Mouse (Mus musculus): ENCODE measurements around the gene Mitf. TPM values are rescaled to one million over a fixed set of nuclear protein-coding genes. Genes with fewer than 3 reads are reported as not detected.

The Mitf gene
- total RNA-seq, 2 experiments from 2014 or later = 6.5 to 6.9 TPM

DNA sequence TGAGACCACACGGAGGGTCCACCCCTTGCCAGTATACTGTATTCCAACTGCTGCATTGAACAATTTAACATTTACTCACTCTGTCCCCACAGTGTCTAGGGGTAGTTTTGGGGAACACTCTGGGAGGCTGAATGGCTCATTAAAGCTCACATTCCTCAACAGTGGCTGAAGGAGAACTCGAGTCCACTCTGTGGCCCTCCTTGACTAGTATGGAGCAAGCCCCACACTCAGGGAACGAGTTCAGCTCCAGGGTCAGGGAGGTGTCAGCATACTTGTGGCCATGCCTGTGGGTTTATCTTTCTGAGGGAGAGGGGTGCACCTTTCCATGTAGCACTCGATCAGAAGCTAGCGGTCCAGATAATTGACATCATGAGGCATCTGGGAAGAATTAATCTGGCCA, 130.3 kb downstream of the Mitf start:
- no peak for DNase-seq (ENCODE audit: extremely low spot score in 1 of 2, low spot score in 1 of 2)

- no peak for DNase-seq (ENCODE audit: extremely low spot score in 1 of 2, low spot score in 1 of 2)
Observed at GRCm38 (mm10) chr6:97937897-97938614, 131.2 kb downstream of the Mitf start.

- no peak for DNase-seq (ENCODE audit: extremely low spot score in 1 of 2, low spot score in 1 of 2)
Observed at GRCm38 (mm10) chr6:97940916-97941315, 134.1 kb downstream of the Mitf start.

DNA sequence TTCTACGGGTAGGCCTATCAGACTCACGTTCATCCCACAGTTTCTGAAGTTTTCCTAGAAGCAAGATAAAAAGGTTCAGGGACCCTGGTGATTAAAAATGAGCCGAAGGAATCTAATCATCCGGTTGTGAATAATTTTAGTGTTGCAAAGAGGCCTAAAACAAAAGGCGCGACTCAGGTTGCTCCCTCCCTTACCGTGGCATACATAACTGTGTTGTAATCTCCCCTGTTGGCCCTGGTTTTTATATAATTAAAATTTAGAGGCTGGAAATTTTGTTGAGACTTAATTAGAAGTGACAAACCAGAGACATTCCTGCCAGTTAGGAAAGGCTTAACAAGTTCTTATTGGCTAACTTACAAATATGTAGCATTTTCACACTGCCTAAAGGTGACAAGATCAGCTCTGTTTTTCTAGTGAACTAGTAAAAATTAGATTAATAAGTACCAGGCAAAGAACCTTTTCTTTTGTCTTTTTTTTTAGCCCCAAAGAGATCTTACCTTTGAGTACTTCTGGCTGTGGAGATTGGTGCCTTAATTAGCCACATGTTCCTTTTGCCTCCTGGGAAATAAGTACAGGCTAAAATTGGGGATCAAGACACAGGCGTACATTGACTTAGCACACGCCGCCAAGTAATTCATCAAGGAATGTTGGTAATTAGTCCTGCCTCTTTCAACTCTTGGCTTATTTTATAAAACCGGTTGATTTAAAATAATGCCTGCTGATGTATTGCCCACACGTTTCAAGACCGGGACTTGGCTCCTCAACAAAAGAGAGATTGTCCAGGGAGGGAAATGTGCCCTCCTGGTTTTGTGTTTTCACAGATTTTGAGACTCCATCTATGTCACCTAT, 143.4 kb downstream of the Mitf start:
- DNase-seq (ENCODE audit: extremely low spot score in 1 of 2, low spot score in 1 of 2) = no peak

- DNase-seq (ENCODE audit: extremely low spot score in 1 of 2, low spot score in 1 of 2) = no peak
Observed at GRCm38 (mm10) chr6:97950882-97951245, 144.0 kb downstream of the Mitf start.

DNA sequence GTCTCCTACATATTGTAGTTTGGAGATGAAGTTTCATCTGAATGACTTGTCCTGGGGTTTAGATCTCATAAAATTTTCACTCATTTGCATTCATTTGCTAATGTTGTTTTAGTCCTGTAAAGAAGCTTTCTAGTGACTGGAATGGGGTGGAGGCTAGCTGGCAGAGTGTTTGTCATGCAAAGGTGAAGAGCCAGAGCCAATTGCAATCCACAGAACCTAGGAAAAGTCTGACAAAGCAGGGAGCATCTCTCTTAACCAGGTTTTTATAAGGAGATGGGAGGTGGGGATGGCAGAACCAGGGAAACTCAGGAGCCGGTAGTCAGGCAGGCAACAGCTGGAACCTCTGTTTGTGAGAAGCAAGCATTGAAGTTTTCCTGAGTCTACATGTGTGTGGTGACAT, 144.9 kb downstream of the Mitf start:
- no peak for DNase-seq (ENCODE audit: extremely low spot score in 1 of 2, low spot score in 1 of 2)

- no peak for DNase-seq (ENCODE audit: extremely low spot score in 1 of 2, low spot score in 1 of 2)
Observed at GRCm38 (mm10) chr6:97952845-97953244, 146.0 kb downstream of the Mitf start.

DNA sequence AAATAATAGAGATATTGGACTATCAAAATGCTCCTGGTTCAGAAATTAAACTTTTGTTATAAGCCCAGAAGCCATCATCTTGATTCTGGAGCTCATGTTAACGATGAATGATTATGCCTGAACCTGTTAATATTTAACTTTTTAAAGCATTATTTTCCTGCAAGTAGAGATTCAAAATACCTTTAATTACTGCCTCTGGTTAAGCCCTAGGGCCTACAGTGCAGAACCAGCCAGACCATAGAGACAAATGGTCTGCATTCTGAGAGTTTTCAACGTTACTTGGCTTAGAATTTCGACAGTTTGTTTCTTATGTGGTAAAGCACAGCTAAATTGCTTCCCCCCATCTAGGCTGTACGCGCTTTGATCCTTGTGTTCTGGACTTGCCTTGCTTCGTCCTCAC, 149.3 kb downstream of the Mitf start:
- DNase-seq (ENCODE audit: extremely low spot score in 1 of 2, low spot score in 1 of 2) = no peak

DNA sequence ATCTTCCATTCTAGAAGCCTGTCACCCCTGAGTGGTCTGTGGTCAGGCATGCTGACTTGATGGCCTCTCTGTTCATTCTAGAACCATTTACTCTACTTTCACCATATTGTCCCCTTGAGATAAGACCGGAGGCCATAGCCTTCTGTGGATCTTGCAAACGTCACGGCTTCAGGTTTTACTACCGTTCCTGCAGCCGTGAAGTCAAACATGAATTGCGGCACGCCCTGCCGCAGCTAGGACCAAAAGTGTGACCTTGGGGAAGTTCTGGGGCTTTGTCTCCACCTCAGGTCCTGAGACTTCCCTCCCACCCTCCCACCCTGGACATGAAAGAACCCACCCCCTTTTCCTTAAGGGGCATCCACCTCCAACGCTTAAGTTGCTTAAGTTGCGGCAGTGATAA, 149.8 kb downstream of the Mitf start:
- no peak for DNase-seq (ENCODE audit: extremely low spot score in 1 of 2, low spot score in 1 of 2)

- no peak for DNase-seq (ENCODE audit: extremely low spot score in 1 of 2, low spot score in 1 of 2)
Observed at GRCm38 (mm10) chr6:97958276-97958675, 151.4 kb downstream of the Mitf start.

DNA sequence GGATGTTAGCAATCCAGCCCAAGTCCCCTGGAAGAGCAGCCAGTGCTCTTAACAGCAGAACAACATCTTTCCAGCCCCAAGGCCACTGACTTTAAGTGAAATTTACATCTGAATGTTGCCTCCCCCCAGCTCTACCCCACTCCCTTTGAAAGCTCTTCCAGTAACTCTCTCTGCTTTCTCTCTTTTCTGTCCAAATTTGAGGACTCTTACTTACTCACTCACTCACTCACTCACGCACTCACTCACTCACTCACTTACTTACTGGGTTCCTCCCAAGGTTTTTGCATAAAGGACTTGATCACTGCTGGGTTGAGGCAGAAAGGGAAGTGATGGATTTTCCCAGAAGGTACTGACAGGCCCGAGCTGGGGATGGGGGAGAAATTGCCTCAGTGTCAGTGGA, 154.9 kb downstream of the Mitf start:
- no peak for DNase-seq (ENCODE audit: extremely low spot score in 1 of 2, low spot score in 1 of 2)

DNA sequence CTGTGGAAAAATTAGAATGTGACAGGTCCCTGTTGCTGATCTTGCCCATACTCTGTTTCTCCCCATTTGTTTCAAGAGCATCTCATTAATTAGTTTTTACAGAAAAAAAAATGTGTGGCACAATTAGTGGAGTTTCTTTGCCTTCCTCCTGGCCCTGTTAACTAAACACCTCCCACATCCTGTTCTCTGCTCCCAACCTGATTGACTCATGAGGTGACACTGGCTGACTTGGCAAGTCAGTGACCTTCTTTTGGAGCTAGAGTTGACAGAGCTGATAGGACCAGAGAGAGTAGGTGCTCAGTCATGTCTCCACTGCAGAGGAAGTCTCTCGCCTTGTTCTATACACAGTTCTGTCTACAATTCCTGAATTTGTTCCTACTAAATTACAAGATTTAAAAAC, 155.5 kb downstream of the Mitf start:
- DNase-seq (ENCODE audit: extremely low spot score in 1 of 2, low spot score in 1 of 2) = no peak

DNA sequence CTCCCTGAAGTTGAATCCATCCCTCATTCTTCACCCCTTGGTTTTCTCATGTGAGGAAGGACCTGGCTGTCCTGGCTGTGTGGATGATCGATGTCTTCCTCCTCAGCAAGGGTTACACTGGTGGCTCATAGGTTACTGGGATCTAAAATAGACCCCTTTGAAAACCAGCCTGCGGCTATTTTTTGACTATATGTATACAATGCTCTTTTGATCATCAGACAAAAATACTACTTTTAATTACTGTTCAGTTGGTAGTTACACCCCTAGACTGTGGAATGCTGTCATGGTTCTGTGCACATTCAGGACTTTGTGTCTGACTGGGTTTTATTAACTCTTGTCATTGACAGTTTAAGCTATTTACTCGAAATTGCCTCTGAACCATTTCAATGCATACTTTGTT, 157.9 kb downstream of the Mitf start:
- no peak for DNase-seq (ENCODE audit: extremely low spot score in 1 of 2, low spot score in 1 of 2)

- DNase-seq (ENCODE audit: extremely low spot score in 1 of 2, low spot score in 1 of 2) = no peak
Observed at GRCm38 (mm10) chr6:97981668-97982067, 174.8 kb downstream of the Mitf start.

DNA sequence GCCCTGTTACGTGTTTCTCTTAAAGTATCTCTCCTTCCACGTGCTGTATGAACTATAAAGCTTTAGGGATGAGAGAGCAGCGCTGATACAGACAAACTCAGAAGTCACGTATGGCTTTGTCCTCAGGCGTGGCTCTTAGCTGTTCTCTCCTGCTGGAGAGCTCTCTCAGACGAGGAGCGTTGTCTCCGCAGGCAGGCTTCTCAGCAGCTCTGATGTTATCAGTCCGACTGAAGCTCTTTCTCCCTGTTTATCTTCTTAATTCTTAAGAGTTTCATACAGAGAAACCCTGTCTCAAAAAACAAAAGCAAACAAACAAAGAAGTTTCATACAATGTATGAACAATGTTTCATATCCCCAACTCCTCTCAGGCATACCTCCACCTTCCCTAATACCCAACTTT, 178.8 kb downstream of the Mitf start:
- no peak for DNase-seq (ENCODE audit: extremely low spot score in 1 of 2, low spot score in 1 of 2)

DNA sequence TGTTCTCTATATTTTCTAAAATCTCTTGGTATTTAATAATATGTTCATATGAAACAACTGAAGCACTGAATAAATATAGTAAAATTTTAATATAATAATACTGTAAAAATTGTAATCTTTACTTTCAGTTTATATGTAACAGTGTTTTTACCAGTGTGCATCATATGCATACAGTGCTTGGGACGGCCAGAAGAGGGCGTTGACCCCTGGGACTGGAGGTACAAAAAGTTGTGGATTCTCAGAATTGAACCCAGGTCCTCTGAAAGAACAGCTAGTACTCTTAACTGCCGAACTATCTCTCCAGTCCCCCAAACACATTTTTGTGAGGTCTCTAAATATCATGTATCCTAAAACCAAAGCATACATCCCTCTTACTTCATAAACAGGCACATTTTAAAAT, 179.6 kb downstream of the Mitf start:
- no peak for DNase-seq (ENCODE audit: extremely low spot score in 1 of 2, low spot score in 1 of 2)

DNA sequence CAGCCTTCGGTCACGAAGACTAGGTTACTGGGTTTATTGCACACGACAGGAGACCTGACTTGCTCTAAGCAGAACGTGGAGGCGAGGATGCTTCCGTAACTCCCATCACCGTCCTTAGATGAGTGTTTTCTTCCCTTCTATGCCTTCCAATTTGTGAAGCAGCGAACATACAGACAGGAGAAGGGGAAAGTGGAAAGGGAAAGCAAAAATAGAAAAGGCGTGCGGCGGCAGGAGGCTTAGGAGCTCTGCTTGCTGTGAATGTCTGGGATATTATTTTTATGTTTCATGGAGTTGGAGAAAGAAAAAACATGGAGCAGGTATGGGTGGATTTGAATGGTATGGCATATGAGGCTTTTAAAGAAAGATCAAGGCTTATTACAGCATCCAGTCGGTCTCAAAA, 186.7 kb downstream of the Mitf start:
- DNase-seq (ENCODE audit: extremely low spot score in 1 of 2, low spot score in 1 of 2) = no peak

GRCm38 (mm10) chr6:97995606-97996307, 188.9 kb downstream of the Mitf start:
- DNase-seq (ENCODE audit: extremely low spot score in 1 of 2, low spot score in 1 of 2) = no peak

- no peak for DNase-seq (ENCODE audit: extremely low spot score in 1 of 2, low spot score in 1 of 2)
Observed at GRCm38 (mm10) chr6:98001551-98001950, 194.7 kb downstream of the Mitf start.

- DNase-seq (ENCODE audit: extremely low spot score in 1 of 2, low spot score in 1 of 2) = no peak
Observed at GRCm38 (mm10) chr6:98003114-98003513, 196.3 kb downstream of the Mitf start.

- DNase-seq (ENCODE audit: extremely low spot score in 1 of 2, low spot score in 1 of 2) = peak in 1 of 2 experiments; percentile 35
Observed at GRCm38 (mm10) chr6:98005566-98005965, 198.7 kb downstream of the Mitf start.

Measured in layer of hippocampus, postnatal 25 days (tissue).